Mouse (Mus musculus) liver, adult 10 weeks (tissue): ENCODE measurements around the gene Zdhhc7. TPM values are rescaled to one million over a fixed set of nuclear protein-coding genes. Genes with fewer than 3 reads are reported as not detected.

Experiments used
- polyA plus RNA-seq: library from polyadenylated mRNA; stranded (reverse); fragments of 350-450 nt; fragmentation: Illumina TruSeq; extraction: RNeasy Lipid Tissue Mini Kit (QIAGEN cat#74804); gene quantifications from one replicate; pipeline ENCODE4 v1.2.3, GENCODE M21; 2014; ENCODE audit warnings: low read depth, low replicate concordance

The Zdhhc7 gene
- polyA plus RNA-seq: 1.5 TPM

DNA sequence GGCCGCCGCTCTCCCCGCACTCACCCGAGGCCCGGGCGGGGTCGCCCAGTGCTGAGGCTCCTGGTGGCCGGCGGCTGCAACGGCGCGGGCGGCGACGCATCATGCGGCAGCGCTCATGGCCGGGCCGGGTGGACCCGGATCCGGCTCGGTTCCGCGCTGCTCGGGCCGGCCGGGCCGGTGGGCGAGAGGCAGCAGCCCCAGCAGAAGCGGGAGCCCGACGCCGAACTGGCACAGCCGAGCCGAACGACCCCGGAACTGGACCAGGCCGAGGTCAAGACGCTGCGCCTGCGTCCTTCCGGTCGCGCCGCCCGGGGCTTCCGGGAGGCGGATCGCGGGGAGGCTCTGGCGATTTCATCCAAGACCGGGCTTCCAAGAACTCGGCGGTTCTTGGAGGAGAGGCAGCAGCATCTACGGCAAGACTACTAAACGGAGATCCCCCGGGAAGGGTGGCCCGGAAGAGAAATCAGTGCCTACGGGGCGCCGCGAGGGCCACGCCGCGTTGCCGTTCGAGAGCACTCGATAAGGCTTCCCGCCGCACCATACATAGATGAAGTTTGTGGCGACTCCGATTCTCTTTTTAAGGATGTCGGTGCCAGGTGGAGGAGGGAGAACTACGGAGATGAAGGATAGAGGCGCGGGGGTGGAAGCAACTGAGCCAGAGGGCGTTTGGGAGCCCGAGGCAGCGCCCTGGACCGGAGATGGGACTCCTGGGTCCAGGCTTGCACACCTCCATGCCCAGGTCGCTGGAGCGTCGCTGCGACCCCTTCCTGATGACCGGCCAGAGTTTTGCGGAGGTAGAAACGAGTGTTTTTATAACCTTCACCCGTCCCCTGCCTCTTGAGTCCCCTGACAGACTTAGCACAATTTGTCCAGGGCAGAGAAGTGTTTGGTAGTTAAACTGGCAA lies at the start of gene Zdhhc7:
Gene Zdhhc7 (minus strand): TSS at position 415 of the 905 bp plus-strand sequence.

DNA sequence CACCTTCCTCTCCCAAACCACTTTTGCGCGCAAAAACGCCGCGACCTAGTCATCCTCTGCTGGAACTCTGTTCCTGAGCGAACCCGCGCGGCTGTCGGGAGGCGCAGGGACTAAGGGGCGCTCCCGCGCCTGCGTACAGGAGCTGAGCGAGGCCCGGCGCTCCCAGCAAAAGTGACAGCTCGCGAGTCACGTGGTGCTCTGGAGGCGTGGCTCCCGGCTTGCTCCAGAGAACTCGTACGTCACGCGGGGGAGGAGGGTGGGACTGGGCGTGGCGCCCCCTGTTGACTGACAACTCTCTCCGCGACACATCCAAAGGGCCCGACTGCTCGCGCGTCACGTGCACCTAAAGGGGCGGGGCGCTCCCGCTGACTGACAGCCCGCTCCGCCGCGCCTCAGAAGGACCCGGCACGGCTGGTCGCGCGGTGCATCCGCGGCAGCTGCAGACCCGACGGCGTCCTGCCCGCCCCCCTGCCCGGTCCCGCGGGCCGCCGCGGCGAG lies 12.5 kb upstream of the Zdhhc7 start, which contains the start of gene 6430548M08Rik:
Gene 6430548M08Rik (plus strand): TSS at position 395 of the 498 bp plus-strand sequence.

Other genes starting within 250 kb of the Zdhhc7 start
- not detected for gene Klhl36, start 239.2 kb downstream of the Zdhhc7 start, polyA plus RNA-seq
- 37.0 TPM for gene Usp10, start 191.1 kb downstream of the Zdhhc7 start, polyA plus RNA-seq
- 2.9 TPM for gene Gm20388, start 190.6 kb downstream of the Zdhhc7 start, polyA plus RNA-seq
- 0.13 TPM for gene Crispld2, start 109.0 kb downstream of the Zdhhc7 start, polyA plus RNA-seq
- 1.6 TPM for gene 6430548M08Rik, start 12.7 kb upstream of the Zdhhc7 start, polyA plus RNA-seq
- not detected for gene Fam92b, start 76.0 kb upstream of the Zdhhc7 start, polyA plus RNA-seq
- gene Gse1, start 127.0 kb upstream of the Zdhhc7 start, polyA plus RNA-seq: 0.72 TPM